Mouse (Mus musculus) adipocyte (in vitro differentiated cells): ENCODE measurements around the gene Adam23.

Experiments used
- DNase-seq: peaks from one replicate; pipeline ENCODE4 v3.0.0-alpha.2; 2016; ENCODE audit warnings: low spot score

Gene Adam23

GRCm38 (mm10) chr1:63478946-63479345, 33.3 kb downstream of the Adam23 start:
- peak; percentile 21 for DNase-seq

GRCm38 (mm10) chr1:63484646-63485045, 39.0 kb downstream of the Adam23 start:
- DNase-seq: no peak

GRCm38 (mm10) chr1:63486646-63487045, 41.0 kb downstream of the Adam23 start:
- no peak for DNase-seq

GRCm38 (mm10) chr1:63491001-63491400, 45.3 kb downstream of the Adam23 start:
- no peak for DNase-seq

- DNase-seq: no peak
These were observed 47.6 kb downstream of the Adam23 start for GRCm38 (mm10) chr1:63493325-63493724.

GRCm38 (mm10) chr1:63507386-63507785, 61.7 kb downstream of the Adam23 start:
- peak; percentile 77 for DNase-seq

GRCm38 (mm10) chr1:63508801-63509200, 63.1 kb downstream of the Adam23 start:
- DNase-seq: no peak

- DNase-seq: peak; percentile 92
These were observed 65.7 kb downstream of the Adam23 start for GRCm38 (mm10) chr1:63511416-63511815.

- DNase-seq: peak; percentile 69
These were observed 72.1 kb downstream of the Adam23 start for GRCm38 (mm10) chr1:63517800-63518199.

GRCm38 (mm10) chr1:63518814-63519213, 73.1 kb downstream of the Adam23 start:
- DNase-seq: no peak

- DNase-seq: peak; percentile 78
These were observed 84.2 kb downstream of the Adam23 start for GRCm38 (mm10) chr1:63529901-63530300.

GRCm38 (mm10) chr1:63534271-63534827, 88.7 kb downstream of the Adam23 start:
- DNase-seq: no peak

GRCm38 (mm10) chr1:63539884-63540613, 94.4 kb downstream of the Adam23 start:
- no peak for DNase-seq

GRCm38 (mm10) chr1:63544122-63544521, 98.4 kb downstream of the Adam23 start:
- no peak for DNase-seq

GRCm38 (mm10) chr1:63553039-63553438, 107.3 kb downstream of the Adam23 start:
- peak; percentile 50 for DNase-seq

- DNase-seq: peak; percentile 93
These were observed 116.3 kb downstream of the Adam23 start for GRCm38 (mm10) chr1:63561772-63562520.

- DNase-seq: no peak
These were observed 118.2 kb downstream of the Adam23 start for GRCm38 (mm10) chr1:63563928-63564327.

- no peak for DNase-seq
These were observed 120.8 kb downstream of the Adam23 start for GRCm38 (mm10) chr1:63566501-63566900.

GRCm38 (mm10) chr1:63567031-63567430, 121.3 kb downstream of the Adam23 start:
- peak; percentile 11 for DNase-seq

- no peak for DNase-seq
These were observed 126.5 kb downstream of the Adam23 start for GRCm38 (mm10) chr1:63572229-63572628.

GRCm38 (mm10) chr1:63573432-63573831, 127.7 kb downstream of the Adam23 start:
- DNase-seq: no peak

- no peak for DNase-seq
These were observed 128.3 kb downstream of the Adam23 start for GRCm38 (mm10) chr1:63573864-63574611.
